Mouse (Mus musculus): ENCODE results near the gene Chst11.

DNA sequence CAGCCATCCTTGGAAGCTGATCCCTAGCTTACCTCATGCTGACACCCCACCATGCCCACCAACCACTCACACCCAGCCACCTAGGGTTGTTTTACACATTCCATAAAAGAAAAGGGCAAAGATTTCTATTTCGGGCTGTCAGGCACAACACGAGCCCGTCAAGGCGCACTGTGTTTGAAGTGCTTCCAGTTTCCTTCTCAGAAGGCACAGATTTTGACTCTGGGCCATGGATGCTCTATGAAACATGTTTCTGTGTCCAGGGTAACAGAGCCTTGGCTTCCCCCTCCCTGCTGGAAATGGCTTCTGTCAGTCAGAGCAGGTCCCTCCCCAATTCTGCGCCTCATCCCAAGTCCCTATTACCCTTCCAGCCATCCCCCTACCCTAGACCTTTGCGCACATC is 125.7 kb downstream of the Chst11 start:
- TF ChIP-seq POLR2A (IDR thresholded peaks at IDR 0.05; ENCODE audit: extremely low read depth, insufficient read depth, low read length) (no peak), CTCF (IDR thresholded peaks at IDR 0.05; ENCODE audit: extremely low read depth, insufficient read depth, low read length) (no peak)
